Mouse (Mus musculus): ENCODE data around the gene Ppp2r1b. TPM values are rescaled to one million over a fixed set of nuclear protein-coding genes. Genes with fewer than 3 reads are reported as not detected.

Gene Ppp2r1b
- polyA plus RNA-seq, 1 experiment from 2014 or later, result 36.6 TPM

- Histone ChIP-seq H3K4me2 (ENCODE audit: low read length) (no peak overlapping the region), H3K36me3 (ENCODE audit: insufficient read depth, low read length) (no peaks in the 10 kb centered on the region), H3K9ac (ENCODE audit: low read depth, low read length) (no peak overlapping the region), H3K9me3 (replicated peaks; ENCODE audit: low read length) (no peaks in the 10 kb centered on the region), H3K4me1 (replicated peaks; ENCODE audit: insufficient read depth, low read length) (no peaks in the 10 kb centered on the region), H3K27ac (no peak overlapping the region), H3K4me3 (replicated peaks; ENCODE audit: low read depth, low read length) (no peak overlapping the region), H3K27me3 (ENCODE audit: insufficient read depth, low read length) (no peaks in the 10 kb centered on the region)
- no peak for TF ChIP-seq CTCF (IDR thresholded peaks at IDR 0.05; ENCODE audit: low read depth)
- no peak for ATAC-seq (replicated peaks; ENCODE audit: low FRiP score, low read depth)
- WGBS, result 88% methylated on average over 4 of the region's 4 CpGs
- no peak for DNase-seq (ENCODE audit: low spot score)
Observed at GRCm38 (mm10) chr9:50925801-50926200, 80.7 kb downstream of the Ppp2r1b start.

- H3K4me2 ChIP-seq (ENCODE audit: low read length), result no peak overlapping the region
- DNase-seq (ENCODE audit: low spot score), result no peak
- H3K27ac ChIP-seq, result no peak overlapping the region
- ATAC-seq (replicated peaks; ENCODE audit: low FRiP score, low read depth), result no peak
- H3K4me1 ChIP-seq (replicated peaks; ENCODE audit: insufficient read depth, low read length), result no peaks in the 10 kb centered on the region
- H3K4me3 ChIP-seq (replicated peaks; ENCODE audit: low read depth, low read length), result no peak overlapping the region
- H3K9me3 ChIP-seq (replicated peaks; ENCODE audit: low read length), result no peaks in the 10 kb centered on the region
- peaks cover 3% of the 10 kb centered on the region; the same call in 1 of the 2 replicates for H3K36me3 ChIP-seq (ENCODE audit: insufficient read depth, low read length)
- H3K9ac ChIP-seq (ENCODE audit: low read depth, low read length), result no peak overlapping the region
- no peak for TF ChIP-seq CTCF (IDR thresholded peaks at IDR 0.05; ENCODE audit: low read depth)
- H3K27me3 ChIP-seq (ENCODE audit: insufficient read depth, low read length), result no peaks in the 10 kb centered on the region
Observed at GRCm38 (mm10) chr9:50929986-50930385, 84.9 kb downstream of the Ppp2r1b start.

GRCm38 (mm10) chr9:50941804-50942401 lies 96.8 kb downstream of the Ppp2r1b start:
- 70% methylated on average over 3 of the region's 3 CpGs for WGBS
- no peak overlapping the region for H3K27ac ChIP-seq
- H3K9me3 ChIP-seq (replicated peaks; ENCODE audit: low read length), result no peaks in the 10 kb centered on the region
- H3K9ac ChIP-seq (ENCODE audit: low read depth, low read length), result no peak overlapping the region
- no peak overlapping the region for H3K4me3 ChIP-seq (replicated peaks; ENCODE audit: low read depth, low read length)
- no peaks in the 10 kb centered on the region for H3K27me3 ChIP-seq (ENCODE audit: insufficient read depth, low read length)
- no peaks in the 10 kb centered on the region for H3K36me3 ChIP-seq (ENCODE audit: insufficient read depth, low read length)
- DNase-seq (ENCODE audit: low spot score), result no peak
- ATAC-seq (replicated peaks; ENCODE audit: low FRiP score, low read depth), result no peak
- H3K4me2 ChIP-seq (ENCODE audit: low read length), result no peak overlapping the region
- H3K4me1 ChIP-seq (replicated peaks; ENCODE audit: insufficient read depth, low read length), result peaks cover 4% of the 10 kb centered on the region; the same call in 1 of the 2 replicates
- TF ChIP-seq CTCF (IDR thresholded peaks at IDR 0.05; ENCODE audit: low read depth), result no peak

GRCm38 (mm10) chr9:50942711-50943110 lies 97.6 kb downstream of the Ppp2r1b start:
- WGBS, result 87% methylated on average over 2 of the region's 2 CpGs
- DNase-seq (ENCODE audit: low spot score), result no peak
- Histone ChIP-seq H3K4me3 (replicated peaks; ENCODE audit: low read depth, low read length) (no peak overlapping the region), H3K9ac (ENCODE audit: low read depth, low read length) (no peak overlapping the region), H3K27me3 (ENCODE audit: insufficient read depth, low read length) (no peaks in the 10 kb centered on the region), H3K4me1 (replicated peaks; ENCODE audit: insufficient read depth, low read length) (peaks cover 4% of the 10 kb centered on the region; the same call in 1 of the 2 replicates), H3K36me3 (ENCODE audit: insufficient read depth, low read length) (no peaks in the 10 kb centered on the region), H3K27ac (no peak overlapping the region), H3K9me3 (replicated peaks; ENCODE audit: low read length) (no peaks in the 10 kb centered on the region), H3K4me2 (ENCODE audit: low read length) (no peak overlapping the region)
- no peak for TF ChIP-seq CTCF (IDR thresholded peaks at IDR 0.05; ENCODE audit: low read depth)
- no peak for ATAC-seq (replicated peaks; ENCODE audit: low FRiP score, low read depth)

Other genes starting within 250 kb of the Ppp2r1b start
- 599 and 602 TPM in 2 replicates for gene Sdhd, start 241.5 kb upstream of the Ppp2r1b start, polyA plus RNA-seq (2015; fragmentation: Nextera tagmentation; extraction: Ambion mirVana)
- 406 and 483 TPM in 2 replicates for gene Timm8b, start 241.4 kb upstream of the Ppp2r1b start, polyA plus RNA-seq (2015; fragmentation: Nextera tagmentation; extraction: Ambion mirVana)
- gene Pih1d2, start 228.0 kb upstream of the Ppp2r1b start, polyA plus RNA-seq (2015; fragmentation: Nextera tagmentation; extraction: Ambion mirVana), result 5.7 and 7.1 TPM in 2 replicates
- gene Nkapd1, start 227.8 kb upstream of the Ppp2r1b start, polyA plus RNA-seq (2015; fragmentation: Nextera tagmentation; extraction: Ambion mirVana), result 25.7 and 26.0 TPM in 2 replicates
- gene Dlat, start 185.5 kb upstream of the Ppp2r1b start, polyA plus RNA-seq (2015; fragmentation: Nextera tagmentation; extraction: Ambion mirVana), result 84.6 and 86.5 TPM in 2 replicates
- gene Dixdc1, start 105.8 kb upstream of the Ppp2r1b start, polyA plus RNA-seq (2015; fragmentation: Nextera tagmentation; extraction: Ambion mirVana), result 7.3 and 7.5 TPM in 2 replicates
- gene 2310030G06Rik, start 98.8 kb upstream of the Ppp2r1b start, polyA plus RNA-seq (2015; fragmentation: Nextera tagmentation; extraction: Ambion mirVana), result 26.8 and 27.1 TPM in 2 replicates
- gene Cryab, start 94.0 kb upstream of the Ppp2r1b start, polyA plus RNA-seq (2015; fragmentation: Nextera tagmentation; extraction: Ambion mirVana), result 198 and 233 TPM in 2 replicates
- gene Hspb2, start 92.9 kb upstream of the Ppp2r1b start, polyA plus RNA-seq (2015; fragmentation: Nextera tagmentation; extraction: Ambion mirVana), result 5.5 and 7.4 TPM in 2 replicates
- gene Fdxacb1, start 77.1 kb upstream of the Ppp2r1b start, polyA plus RNA-seq (2015; fragmentation: Nextera tagmentation; extraction: Ambion mirVana), result 7.9 and 9.3 TPM in 2 replicates
- gene Alg9, start 70.3 kb upstream of the Ppp2r1b start, polyA plus RNA-seq (2015; fragmentation: Nextera tagmentation; extraction: Ambion mirVana), result 24.8 and 28.9 TPM in 2 replicates
- gene 1110032A03Rik, start 69.8 kb upstream of the Ppp2r1b start, polyA plus RNA-seq (2015; fragmentation: Nextera tagmentation; extraction: Ambion mirVana), result 56.6 and 62.9 TPM in 2 replicates
- gene Sik2, start 163.8 kb downstream of the Ppp2r1b start, polyA plus RNA-seq (2015; fragmentation: Nextera tagmentation; extraction: Ambion mirVana), result 11.8 and 12.5 TPM in 2 replicates
- not detected in 2 replicates for gene Btg4, start 215.6 kb downstream of the Ppp2r1b start, polyA plus RNA-seq (2015; fragmentation: Nextera tagmentation; extraction: Ambion mirVana)
- 8.0 and 8.5 TPM in 2 replicates for gene Layn, start 231.8 kb downstream of the Ppp2r1b start, polyA plus RNA-seq (2015; fragmentation: Nextera tagmentation; extraction: Ambion mirVana)